Mouse (Mus musculus) left cerebral cortex, postnatal 14 days (tissue): ENCODE measurements at regions not wholly inside any gene's neighbourhood (a gene's known extent, or its start where the extent isn't known, plus 50 kb on each side); places are given as distances from the start of the nearest gene placed in this dataset.
"Not testable (repeated sequence)": the region's sequence is repeated elsewhere in the genome, so short reads cannot be mapped to it uniquely, and the experiment has no call there.

ENCODE experiments used
- DNase-seq, 2 experiments: peaks; one replicate each; pipeline ENCODE4 v3.0.0; 2021 to 2022; ENCODE audit warnings: low spot score in 2 of 2, mixed read lengths in 1 of 2
- intact Hi-C: fragments of 180-260 bp; cut with DNase I; formaldehyde crosslinking; loops from one replicate; pipeline ENCODE4 v1.15.1; 2025

DNA sequence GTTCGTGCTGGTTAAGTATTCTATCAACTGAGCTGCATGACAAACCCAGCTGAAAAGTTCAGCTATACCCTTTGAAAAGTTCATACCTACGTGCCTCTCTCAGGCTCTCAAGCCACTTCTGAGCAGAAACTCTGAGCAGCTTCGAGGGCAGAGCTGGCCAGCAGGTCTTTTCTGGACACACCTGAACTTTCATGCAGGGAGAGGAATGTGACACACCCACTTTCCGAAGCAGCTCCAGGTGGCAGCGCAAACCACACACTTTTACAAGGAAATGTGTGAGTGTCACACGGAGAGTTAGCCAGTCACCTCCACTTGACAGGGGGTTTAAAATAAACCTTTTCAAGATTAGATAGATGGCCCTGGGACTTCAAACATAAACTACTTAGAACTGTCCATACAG lies 103.2 kb upstream of the Klf3 start:
- intact Hi-C loops, result loop anchor here (10.0 kb wide), 1 partner anchor 185 kb away; no protein-coding TSS in a partner anchor
- no peak for DNase-seq

DNA sequence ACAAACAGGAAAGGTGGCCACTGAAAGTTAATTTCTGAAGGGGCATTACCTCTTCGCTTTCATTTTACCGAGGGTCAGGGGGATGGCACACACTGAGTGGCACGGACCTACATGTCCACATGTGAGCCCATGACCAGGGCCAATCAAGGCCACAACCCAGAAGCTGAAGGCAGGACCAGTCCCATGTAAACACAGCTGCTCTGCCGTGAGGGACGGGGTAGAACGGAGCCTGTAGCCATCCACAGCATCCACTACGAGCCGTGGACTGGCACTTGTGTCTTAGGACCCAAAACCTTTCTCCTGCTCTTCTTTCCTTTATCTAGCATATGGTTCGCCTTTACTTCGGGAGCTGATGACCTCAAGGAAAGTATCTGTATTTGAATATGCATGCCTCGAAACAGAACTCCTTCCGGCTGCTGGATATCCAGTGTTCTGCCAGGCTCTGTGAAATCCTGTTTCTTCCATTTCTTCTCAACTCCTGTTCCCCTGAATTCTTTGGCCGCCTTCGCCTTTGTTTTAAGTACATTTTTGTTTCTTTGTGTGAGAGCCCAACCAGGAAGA lies 101.9 kb upstream of the Klf3 start:
- intact Hi-C loops, result loop anchor here (10.0 kb wide), 1 partner anchor 186 kb away; no protein-coding TSS in a partner anchor
- no peak for DNase-seq

DNA sequence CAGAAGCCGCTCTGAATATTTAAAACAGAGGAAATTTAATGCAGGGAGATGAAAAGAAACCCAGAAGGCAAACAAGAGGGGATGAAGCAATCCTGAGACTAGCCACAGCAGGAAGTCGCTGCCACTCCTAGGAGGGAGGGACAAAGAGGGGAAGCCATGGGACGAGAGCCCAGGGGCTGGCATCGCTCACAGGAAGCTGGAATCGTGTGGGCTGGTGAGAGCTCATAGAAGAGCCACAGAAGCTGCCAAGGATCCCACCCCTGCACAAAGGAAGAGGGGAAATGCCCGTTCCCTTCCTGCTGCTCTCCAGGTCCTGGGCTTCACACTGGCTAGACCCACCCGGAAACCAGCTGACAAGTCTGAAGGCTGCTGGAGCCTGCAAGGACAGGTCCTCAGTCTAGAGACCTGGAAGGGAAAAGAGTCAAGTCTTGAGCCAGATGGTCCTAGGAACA lies 101.4 kb upstream of the Klf3 start:
- intact Hi-C loops, result loop anchor here (2.0 to 10.0 kb wide), 2 partner anchors 101 to 187 kb away; partner anchors contain the start of gene Klf3
- DNase-seq, result peak; percentile 67 to 83

DNA sequence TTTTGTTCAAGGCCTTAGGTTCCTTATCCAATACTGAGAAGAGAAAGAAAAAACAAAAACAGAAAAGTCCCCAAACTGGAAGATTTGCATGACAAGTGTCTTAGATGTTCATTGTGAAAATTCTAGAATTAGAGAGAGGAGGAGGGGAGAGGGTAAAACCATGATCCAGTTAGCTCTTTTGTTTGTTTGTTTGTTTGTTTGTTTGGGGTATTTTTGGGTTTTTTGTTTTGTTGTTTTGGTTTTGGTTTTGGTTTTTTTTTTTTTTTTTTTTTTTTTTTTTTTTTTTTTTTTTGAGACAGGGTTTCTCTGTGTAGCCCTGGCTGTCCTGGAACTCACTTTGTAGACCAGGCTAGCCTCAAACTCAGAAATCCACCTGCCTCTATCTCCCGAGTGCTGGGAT lies 100.8 kb upstream of the Klf3 start:
- DNase-seq, result not testable (repeated sequence)
- intact Hi-C loops, result loop anchor here (2.0 to 10.0 kb wide), 2 partner anchors 100 to 188 kb away; partner anchors contain the start of gene Klf3

DNA sequence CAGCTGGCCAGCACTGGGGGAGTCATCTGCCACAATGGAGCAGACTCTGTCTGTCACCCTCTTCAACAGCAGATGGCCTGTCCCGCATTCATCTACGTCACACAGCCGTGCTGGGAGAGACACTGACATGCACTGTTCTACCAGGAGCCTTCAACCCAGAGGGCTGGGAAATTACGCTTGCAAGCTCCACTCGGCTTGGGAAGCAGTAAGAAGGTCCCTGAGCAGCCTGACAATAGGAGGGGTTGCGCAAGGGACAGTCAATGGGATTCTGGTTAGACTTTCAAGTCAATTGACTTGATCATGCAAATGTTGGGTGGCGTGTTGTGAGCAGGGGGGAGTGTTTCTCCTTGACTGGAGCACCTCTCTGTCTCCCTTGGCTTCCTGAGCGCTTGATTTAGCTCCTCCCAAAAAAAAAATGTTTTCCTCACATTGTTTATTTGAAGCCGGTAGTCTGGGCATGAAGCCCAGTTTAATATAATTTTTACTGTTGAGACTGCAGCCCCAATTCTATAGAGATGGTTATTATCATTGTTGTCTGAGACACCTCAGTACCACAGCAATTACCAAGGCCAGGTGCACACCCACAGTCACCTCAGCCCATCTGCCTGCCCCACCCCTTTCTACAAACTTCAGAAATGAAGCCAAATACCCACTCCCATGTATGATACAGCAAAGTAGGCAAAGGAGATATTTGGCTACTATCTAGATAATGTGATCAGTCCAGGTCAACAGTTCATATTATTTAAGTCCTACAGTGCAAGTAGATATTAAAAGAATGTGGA lies 99.9 kb upstream of the Klf3 start:
- intact Hi-C loops, result loop anchor here (2.0 to 10.0 kb wide), 2 partner anchors 100 to 188 kb away; partner anchors contain the start of gene Klf3
- peak; percentile 36 to 63 for DNase-seq

DNA sequence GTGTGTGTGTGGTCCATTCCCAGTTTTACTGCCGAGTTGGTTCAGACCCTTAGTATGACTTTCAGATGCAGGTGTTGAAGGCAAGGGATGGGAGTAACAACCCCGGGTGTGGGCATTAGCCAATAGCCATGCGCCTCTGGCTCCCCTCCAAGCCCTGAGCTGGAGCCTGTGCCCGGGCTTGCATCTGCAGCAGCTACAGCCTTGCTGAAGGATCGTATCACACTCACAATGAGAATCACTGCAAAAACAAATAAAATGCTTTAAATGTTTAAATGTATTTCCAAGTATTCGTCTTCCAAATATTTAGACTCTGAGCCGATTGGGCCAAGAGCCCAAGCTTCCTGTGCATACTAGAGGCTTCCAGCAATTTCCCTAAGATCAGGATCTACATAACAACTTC lies 99.0 kb upstream of the Klf3 start:
- intact Hi-C loops, result loop anchor here (10.0 kb wide), 1 partner anchor 189 kb away; no protein-coding TSS in a partner anchor
- DNase-seq, result peak in 1 of 2 experiments; percentile 40

DNA sequence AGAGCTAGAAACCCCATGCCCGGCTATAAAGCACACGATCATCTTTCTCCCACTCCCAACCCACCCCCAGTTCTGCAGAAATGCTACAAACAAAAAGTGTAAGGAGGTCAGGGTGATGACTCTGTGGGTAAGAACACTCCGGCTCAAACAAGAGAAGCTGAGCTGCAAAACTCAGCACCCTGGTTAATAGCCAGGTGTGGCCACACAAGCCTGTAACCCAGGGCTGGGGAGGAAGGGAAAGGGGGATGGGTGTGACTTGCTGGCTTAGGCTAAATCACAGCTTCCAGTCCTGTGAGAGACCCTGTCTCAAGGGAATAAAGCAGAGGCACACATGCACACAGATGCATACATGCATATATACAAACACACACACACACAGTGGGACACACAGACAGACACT lies 96.6 kb upstream of the Klf3 start:
- intact Hi-C loops, result loop anchor here (10.0 kb wide), 1 partner anchor 192 kb away; no protein-coding TSS in a partner anchor

DNA sequence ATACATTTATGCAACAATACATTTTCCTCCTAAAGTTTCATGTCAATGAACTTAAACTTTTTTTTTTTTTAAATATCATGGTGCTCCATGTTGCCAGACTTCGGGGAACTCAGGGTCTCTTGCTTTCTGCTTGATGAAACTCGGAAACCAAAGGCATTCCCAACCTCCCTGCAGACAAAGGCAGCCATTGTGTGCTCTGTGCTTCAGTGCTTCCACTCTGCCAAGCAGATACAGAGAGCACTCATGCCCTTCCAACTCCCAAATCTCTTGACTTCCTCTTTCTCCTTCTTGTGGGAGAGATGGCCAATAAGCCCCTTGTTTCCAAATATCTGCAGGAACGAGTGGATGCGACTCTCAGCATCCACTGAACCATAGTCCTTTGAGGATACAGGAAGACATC lies 94.0 kb upstream of the Klf3 start:
- intact Hi-C loops, result loop anchor here (10.0 kb wide), 1 partner anchor 194 kb away; no protein-coding TSS in a partner anchor
- DNase-seq, result no peak

More for the DNA sequence above, 96.6 kb upstream of the Klf3 start:
- DNase-seq, result no peak

DNA sequence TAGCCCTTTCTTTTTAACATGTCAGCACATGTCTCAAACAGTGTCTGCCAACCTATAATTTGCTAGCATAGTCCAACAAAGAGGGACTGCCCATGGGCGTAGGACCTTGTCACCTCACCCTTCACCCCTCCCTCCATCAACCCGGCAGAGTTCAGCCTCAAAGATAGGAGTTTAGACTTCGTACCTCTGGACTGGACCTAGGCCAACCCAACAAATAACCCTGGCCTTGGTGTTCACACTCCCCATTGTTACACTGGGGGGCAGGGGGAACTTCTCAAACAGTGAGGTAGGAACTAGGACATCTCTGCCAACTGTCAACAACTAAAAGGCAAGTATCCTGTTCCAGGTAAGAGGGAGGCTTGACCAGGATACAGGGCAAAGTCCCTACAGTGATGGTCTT lies 93.0 kb upstream of the Klf3 start:
- intact Hi-C loops, result no loop called here
- no peak for DNase-seq

DNA sequence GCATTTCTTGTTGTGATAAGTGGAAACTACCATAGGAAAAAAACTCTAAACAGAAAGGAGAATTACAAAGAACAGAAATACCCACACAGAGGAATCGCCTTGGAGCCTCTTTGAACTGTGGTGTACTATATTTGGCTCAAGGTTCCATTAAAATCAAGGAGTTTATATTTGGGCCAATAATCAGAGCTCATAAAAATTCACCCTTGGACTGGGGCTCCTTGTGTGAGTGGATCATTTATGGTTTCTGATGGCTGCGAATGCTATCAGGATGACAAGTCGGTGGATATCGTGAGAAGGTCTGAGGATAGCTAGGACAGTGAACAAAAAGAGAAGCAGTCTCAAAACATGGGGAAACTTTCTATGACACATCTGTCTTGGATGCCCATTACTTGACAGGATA lies 92.2 kb upstream of the Klf3 start:
- DNase-seq, result no peak
- intact Hi-C loops, result no loop called here

DNA sequence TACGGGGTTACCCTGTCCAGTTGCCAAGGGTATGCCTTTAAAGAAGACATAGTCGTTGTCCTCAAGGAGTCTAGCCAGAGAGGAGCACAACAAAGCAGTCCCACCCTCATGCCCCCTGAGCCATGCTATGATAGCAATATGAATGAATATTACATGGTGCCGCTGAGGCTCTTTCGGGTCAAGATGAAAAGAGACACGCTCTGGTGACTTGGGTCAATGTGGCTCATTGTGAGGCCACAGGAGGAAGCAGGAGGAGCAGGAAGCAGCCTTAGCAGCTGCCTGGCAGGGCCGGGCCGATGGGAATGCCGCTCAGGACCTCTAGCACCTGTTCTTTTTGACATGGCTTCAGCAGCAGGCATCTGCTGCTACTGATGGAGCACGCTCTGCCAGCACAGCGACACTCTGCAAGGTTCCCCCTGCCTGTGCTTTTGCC lies 89.0 kb upstream of the Klf3 start:
- intact Hi-C loops, result no loop called here
- no peak for DNase-seq

DNA sequence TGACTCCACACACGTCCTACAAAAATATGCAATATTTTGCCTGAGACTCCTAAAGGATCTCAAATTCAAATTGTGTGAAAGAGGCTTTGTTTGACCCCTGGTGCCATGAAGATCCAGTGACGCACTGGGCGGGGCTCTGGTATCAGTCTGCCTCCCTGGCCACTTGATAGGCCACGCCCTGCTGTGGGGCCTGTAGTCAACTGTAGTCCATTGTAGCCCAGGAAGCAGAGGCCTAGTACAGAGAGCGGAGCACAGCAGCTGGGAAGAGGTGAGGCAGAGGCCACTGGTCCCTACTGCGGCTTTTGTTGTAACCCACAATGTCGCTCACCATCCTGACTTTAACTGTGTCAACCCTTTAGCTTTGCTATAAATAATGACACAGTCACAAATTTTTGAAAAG lies 88.5 kb upstream of the Klf3 start:
- DNase-seq, result no peak
- intact Hi-C loops, result no loop called here

DNA sequence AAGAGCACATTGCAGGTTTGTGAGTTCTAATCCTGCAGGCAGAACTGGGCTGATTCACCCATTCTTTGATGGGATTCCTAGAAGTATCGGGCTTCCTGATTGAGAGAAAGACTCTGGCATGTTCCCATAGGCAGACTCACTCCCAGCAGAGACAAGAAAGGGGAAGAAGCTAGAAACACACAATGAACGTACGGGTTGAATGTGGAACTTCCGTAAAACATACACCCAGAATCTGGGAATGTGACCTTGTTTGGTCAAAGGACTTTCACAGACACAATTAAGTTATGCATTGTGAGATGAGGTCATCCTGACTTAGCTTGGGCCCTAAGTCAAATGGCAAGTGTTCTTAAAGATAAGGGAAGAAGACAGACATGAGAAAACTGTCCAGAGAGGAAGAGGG lies 86.6 kb upstream of the Klf3 start:
- intact Hi-C loops, result no loop called here
- no peak for DNase-seq

DNA sequence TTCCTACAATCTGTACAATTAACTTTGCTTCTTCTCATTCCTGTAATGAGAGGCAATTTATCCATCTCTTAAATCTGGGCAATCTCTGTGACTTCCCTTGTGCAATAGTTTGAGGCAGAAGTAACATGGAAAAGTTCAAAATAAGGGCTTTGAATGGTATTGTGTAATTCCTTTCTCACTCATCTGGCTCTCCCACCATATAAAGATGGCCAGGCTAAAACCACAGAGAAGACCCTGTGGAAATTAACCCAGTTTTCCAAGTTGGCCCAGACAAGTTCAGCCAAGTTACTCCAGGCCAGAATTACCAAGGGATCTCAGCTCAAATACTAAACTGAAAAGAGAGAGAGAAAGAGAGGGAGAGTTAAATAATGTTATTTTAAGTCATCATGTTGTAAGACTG lies 81.0 kb upstream of the Klf3 start:
- no peak for DNase-seq
- intact Hi-C loops, result no loop called here

DNA sequence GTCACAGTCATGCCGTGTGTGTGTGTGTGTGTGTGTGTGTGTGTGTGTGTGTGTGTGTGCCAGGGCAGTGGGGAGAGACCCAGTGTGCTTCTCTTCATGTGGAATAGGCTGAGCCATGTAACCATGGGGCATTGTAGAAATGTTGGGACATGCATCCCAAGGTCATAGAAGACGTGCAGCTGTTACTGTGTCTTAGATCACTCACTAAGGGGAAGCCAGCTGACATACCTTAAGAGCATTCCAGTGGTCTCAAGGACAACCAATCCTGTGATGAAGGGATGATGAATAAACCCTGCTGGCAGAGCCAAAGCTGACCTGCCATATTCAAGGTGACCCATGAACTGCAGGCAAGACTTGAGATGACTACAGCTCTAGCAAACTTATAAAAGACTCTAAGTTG lies 75.3 kb upstream of the Klf3 start:
- DNase-seq, result no peak
- intact Hi-C loops, result no loop called here

DNA sequence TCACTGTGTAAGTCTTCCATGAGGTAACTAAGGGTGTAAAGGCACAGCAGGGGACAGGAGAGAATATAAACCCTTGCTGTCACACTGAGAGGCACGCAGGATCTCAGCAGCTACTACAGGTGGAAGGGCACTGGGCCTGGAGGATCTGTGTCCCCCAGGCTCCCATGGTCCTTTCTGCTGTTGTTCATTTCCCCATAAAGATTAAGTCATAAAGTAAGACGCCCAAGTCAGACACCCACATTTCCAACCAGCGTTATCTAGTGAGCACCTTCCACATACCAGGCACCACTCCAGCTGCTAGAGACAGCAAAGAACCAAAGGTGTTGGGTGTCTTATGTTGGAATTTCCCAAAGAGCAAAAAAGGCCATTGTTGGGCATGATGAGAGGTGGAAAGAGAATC lies 70.8 kb upstream of the Klf3 start:
- DNase-seq, result no peak
- intact Hi-C loops, result no loop called here

DNA sequence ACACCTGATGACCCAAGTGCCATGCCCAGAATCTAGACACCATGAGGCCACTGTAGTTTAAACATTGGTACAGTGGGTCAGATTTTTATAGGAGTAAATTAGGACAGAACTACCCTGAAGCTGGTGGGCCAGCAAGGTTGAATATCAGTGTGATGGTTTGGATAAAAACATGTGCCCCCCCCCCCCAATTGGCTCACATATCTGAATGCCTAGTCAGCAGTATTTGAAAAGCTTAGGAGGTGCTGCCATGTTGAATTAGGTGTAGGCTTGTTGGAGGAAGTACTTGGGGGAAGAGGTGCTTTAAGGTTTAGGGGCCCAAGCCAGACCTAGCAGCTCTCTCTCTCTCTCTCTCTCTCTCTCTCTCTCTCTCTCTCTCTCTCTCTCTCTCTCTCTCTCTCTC lies 66.2 kb upstream of the Klf3 start:
- DNase-seq, result no peak
- intact Hi-C loops, result no loop called here

DNA sequence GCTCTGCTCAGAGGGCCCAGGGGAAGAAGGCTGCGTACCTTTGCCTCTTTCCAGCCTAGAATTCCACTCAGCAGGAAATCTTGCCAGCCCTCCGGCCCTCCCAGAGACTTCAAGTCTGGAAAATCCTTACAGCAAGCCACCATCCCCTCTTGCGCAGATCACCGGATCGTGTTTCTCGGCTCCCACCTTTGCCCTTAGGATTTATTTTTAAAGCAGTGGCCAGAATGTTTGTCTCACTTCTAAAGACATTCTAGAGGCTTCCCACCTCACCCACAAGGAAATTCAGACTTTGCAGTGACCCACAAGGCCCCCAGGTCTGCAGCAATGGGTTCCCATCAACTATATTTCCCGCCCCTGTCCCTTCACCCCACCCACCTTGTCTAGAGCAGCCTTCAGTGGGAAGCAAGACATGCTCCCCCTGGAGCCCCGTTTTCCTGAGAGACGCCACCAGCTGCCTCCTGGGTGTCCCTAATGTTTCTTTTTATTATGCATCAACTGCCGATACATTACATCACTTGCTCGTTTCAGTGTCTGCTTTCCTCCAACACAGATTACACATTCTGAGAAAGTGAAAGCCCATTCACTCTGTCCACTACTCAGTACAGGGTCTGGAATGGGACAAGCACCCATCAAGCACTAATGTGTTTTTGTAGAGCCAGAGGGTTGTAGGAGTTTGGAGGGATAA lies 65.0 kb upstream of the Klf3 start:
- DNase-seq, result no peak
- intact Hi-C loops, result no loop called here

DNA sequence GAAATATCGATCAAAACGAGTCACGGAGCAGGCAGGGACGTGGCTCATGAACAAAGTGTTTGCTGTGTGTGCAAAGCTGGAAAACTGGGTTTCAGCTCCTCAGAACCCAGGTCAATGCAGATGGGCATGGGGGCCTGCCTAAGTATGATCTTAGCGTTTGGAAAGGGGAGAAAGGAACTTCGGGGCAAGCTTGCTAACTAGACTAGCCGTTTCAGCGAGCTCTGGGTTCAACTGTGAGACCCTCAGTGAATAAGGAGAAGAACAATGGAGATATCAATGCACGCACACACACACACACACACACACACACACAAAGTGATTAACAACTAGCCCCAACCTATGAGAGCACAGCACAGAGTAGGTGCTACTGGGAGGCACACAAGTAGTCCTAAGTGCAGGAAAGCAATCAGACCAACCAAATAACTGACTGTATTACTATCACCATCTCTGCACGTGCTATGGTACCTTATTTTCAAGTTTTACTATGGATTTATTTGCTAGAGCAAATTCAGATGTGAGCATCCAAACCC lies 64.3 kb upstream of the Klf3 start:
- DNase-seq, result no peak
- intact Hi-C loops, result no loop called here
